Mouse (Mus musculus): ENCODE results near the gene Ucma.

GRCm38 (mm10) chr2:4937931-4938330 lies 38.0 kb upstream of the Ucma start:
- TF ChIP-seq EP300 (IDR thresholded peaks at IDR 0.05) (no peak), CTCF (IDR thresholded peaks at IDR 0.05) (no peak)

Data from lung, postnatal 0 days (tissue).